Mouse (Mus musculus): ENCODE results near the gene Prr12. TPM values are rescaled to one million over a fixed set of nuclear protein-coding genes. Genes with fewer than 3 reads are reported as not detected.

Prr12 gene
- polyA plus RNA-seq, 1 experiment from 2014 or later: 14.0 TPM

DNA sequence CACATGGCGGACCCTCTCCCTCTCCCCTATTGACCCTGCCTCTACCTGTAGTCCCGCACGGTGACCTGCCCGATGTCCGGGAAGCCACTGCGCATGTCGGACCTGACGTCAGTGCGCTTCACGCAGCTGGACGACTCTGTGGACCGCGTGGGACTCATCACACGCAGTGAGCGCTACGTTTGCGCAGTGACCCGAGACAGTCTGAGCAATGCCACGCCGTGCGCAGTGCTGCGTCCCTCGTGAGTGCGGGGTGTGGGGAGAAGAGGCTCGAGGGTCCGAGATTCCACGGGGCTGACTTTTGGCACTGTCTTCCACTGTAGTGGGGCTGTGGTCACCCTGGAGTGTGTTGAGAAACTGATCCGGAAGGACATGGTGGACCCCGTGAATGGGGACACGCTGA is 23.8 kb upstream of the Prr12 start:
- no peak overlapping the region for H3K27ac ChIP-seq
- ATAC-seq (ENCODE audit: low FRiP score): no peak
- WGBS: 91% methylated on average over 30 of the region's 30 CpGs
- H3K4me3 ChIP-seq: no peak overlapping the region
- H3K27me3 ChIP-seq: no peaks in the 10 kb centered on the region
- no peak overlapping the region for H3K9ac ChIP-seq
- peaks cover 28% of the 10 kb centered on the region for H3K36me3 ChIP-seq
- no peak overlapping the region for H3K4me2 ChIP-seq (replicated peaks)
- no peaks in the 10 kb centered on the region for H3K9me3 ChIP-seq (replicated peaks)
- no peaks in the 10 kb centered on the region for H3K4me1 ChIP-seq

DNA sequence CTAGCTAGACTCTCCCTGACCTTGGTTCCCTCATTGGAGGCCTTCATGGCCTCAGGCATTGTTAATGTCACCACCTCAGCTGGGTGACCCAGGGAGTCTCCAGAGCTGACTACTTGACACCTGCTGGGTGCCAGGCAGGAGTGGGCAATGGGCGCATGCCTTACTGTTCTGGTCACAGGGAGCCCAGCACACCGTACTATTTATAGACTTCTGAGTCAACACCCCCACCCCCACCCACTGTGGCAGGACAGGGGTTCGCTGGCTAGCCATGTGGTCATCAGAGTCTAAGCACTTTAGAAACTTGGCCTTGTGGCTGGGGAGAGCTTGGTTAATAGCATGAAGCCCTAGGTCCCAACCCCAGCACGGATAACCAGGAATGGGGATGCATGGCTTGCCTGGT is 22.7 kb upstream of the Prr12 start:
- peaks cover 28% of the 10 kb centered on the region for H3K36me3 ChIP-seq
- H3K4me3 ChIP-seq: no peak overlapping the region
- H3K4me1 ChIP-seq: no peaks in the 10 kb centered on the region
- H3K9ac ChIP-seq: no peak overlapping the region
- no peaks in the 10 kb centered on the region for H3K9me3 ChIP-seq (replicated peaks)
- H3K4me2 ChIP-seq (replicated peaks): no peak overlapping the region
- WGBS: 90% methylated on average over 4 of the region's 4 CpGs
- no peak for ATAC-seq (ENCODE audit: low FRiP score)
- H3K27me3 ChIP-seq: no peaks in the 10 kb centered on the region
- no peak overlapping the region for H3K27ac ChIP-seq

GRCm38 (mm10) chr7:45073949-45074348 is 21.3 kb upstream of the Prr12 start:
- no peak for ATAC-seq (ENCODE audit: low FRiP score)
- no peaks in the 10 kb centered on the region for H3K4me1 ChIP-seq
- H3K27ac ChIP-seq: no peak overlapping the region
- no peaks in the 10 kb centered on the region for H3K9me3 ChIP-seq (replicated peaks)
- H3K36me3 ChIP-seq: peaks cover 28% of the 10 kb centered on the region
- H3K9ac ChIP-seq: no peak overlapping the region
- no peaks in the 10 kb centered on the region for H3K27me3 ChIP-seq
- H3K4me2 ChIP-seq (replicated peaks): no peak overlapping the region
- 91% methylated on average over 12 of the region's 12 CpGs for WGBS
- no peak overlapping the region for H3K4me3 ChIP-seq

DNA sequence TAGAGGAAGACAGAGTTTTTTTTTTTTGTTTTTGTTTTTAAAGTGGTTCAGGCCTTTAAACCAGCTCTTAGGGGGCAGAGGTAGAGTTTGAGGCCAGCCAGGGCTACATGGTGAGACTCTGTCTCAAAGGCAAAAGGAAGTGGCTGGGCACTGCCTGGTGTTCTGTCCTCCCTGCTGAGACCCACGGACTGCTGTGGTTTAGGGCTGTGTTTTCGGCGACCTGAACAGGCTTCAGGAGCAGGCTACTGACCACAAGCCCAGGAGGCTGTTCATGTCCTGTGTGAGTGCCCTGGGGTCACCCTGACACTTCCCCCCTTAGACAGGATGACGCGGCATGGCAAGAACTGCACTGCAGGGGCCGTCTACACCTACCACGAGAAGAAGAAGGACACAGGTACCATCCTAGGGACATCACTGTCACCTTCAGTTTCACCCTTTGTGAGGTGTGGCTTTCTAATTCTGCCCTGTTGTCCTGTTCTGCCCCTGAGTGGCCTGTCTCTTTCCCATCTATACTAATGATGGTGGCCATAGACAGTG is 20.6 kb upstream of the Prr12 start:
- peaks cover 28% of the 10 kb centered on the region for H3K36me3 ChIP-seq
- H3K4me1 ChIP-seq: no peaks in the 10 kb centered on the region
- no peak overlapping the region for H3K4me2 ChIP-seq (replicated peaks)
- 84% methylated on average over 7 of the region's 7 CpGs for WGBS
- H3K27me3 ChIP-seq: no peaks in the 10 kb centered on the region
- no peak overlapping the region for H3K27ac ChIP-seq
- no peak overlapping the region for H3K4me3 ChIP-seq
- 0 out of 2 replicates have a peak overlapping the region, but pooled peaks have one; percentile 32 for H3K9ac ChIP-seq
- no peaks in the 10 kb centered on the region for H3K9me3 ChIP-seq (replicated peaks)
- ATAC-seq (ENCODE audit: low FRiP score): no peak

GRCm38 (mm10) chr7:45072230-45072629 is 19.5 kb upstream of the Prr12 start:
- Histone ChIP-seq H3K9me3 (replicated peaks) (no peaks in the 10 kb centered on the region), H3K9ac (no peak overlapping the region), H3K36me3 (peaks cover 22% of the 10 kb centered on the region), H3K4me2 (replicated peaks) (no peak overlapping the region), H3K4me3 (no peak overlapping the region), H3K27ac (no peak overlapping the region), H3K27me3 (no peaks in the 10 kb centered on the region), H3K4me1 (no peaks in the 10 kb centered on the region)
- WGBS: 79% methylated on average over 2 of the region's 2 CpGs
- no peak for ATAC-seq (ENCODE audit: low FRiP score)

DNA sequence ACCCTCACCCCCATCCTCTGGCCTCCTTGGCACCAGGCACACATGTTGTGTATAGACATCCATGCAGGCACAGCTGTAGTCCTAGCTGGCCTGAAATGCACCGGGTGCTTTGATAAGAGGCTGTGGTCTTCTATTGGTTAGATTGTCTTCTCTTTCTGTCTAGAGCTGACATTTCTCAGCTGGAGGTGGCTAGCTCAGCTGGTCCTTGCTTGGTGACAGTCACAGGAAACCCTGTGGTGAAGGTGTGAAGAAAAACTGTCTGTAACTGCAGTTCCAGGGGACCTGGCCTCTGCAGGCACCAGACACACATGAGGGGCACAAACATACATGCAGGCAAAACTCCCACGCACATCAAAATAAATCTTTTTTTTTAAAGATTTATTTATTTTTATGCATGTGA is 17.0 kb upstream of the Prr12 start:
- no peak overlapping the region for H3K4me3 ChIP-seq
- H3K27ac ChIP-seq: no peak overlapping the region
- WGBS: 93% methylated on average over 2 of the region's 2 CpGs
- H3K27me3 ChIP-seq: no peaks in the 10 kb centered on the region
- no peaks in the 10 kb centered on the region for H3K36me3 ChIP-seq
- no peak overlapping the region for H3K9ac ChIP-seq
- no peak overlapping the region for H3K4me2 ChIP-seq (replicated peaks)
- H3K4me1 ChIP-seq: no peaks in the 10 kb centered on the region
- no peak for ATAC-seq (ENCODE audit: low FRiP score)
- no peaks in the 10 kb centered on the region for H3K9me3 ChIP-seq (replicated peaks)

- ATAC-seq (ENCODE audit: low FRiP score): no peak
- Histone ChIP-seq H3K4me1 (peaks cover 7% of the 10 kb centered on the region), H3K9me3 (replicated peaks) (no peaks in the 10 kb centered on the region), H3K4me3 (no peak overlapping the region), H3K27me3 (no peaks in the 10 kb centered on the region), H3K9ac (no peak overlapping the region), H3K36me3 (no peaks in the 10 kb centered on the region), H3K27ac (no peak overlapping the region), H3K4me2 (replicated peaks) (no peak overlapping the region)
- WGBS: 32% methylated on average over 5 of the region's 5 CpGs
These were observed 15.3 kb upstream of the Prr12 start for GRCm38 (mm10) chr7:45068000-45068318.

- Histone ChIP-seq H3K36me3 (no peaks in the 10 kb centered on the region), H3K27ac (no peak overlapping the region), H3K4me1 (peaks cover 7% of the 10 kb centered on the region), H3K9me3 (replicated peaks) (no peaks in the 10 kb centered on the region), H3K27me3 (no peaks in the 10 kb centered on the region), H3K9ac (no peak overlapping the region), H3K4me3 (no peak overlapping the region), H3K4me2 (replicated peaks) (no peak overlapping the region)
- no peak for ATAC-seq (ENCODE audit: low FRiP score)
- WGBS: 73% methylated on average over 4 of the region's 4 CpGs
These were observed 14.7 kb upstream of the Prr12 start for GRCm38 (mm10) chr7:45067190-45067999.

GRCm38 (mm10) chr7:45062239-45062835 is 9.7 kb upstream of the Prr12 start, which contains the start of the genes Nosip and Prrg2:
Gene Nosip, plus strand, starts transcription at chr7:45062429.
Gene Prrg2, minus strand, starts transcription at chr7:45062677.
- no peaks in the 10 kb centered on the region for H3K36me3 ChIP-seq
- H3K4me2 ChIP-seq (replicated peaks): peak within 1 kb of the TSS; percentile 74
- H3K4me3 ChIP-seq: peak within 1 kb of the TSS; percentile 51
- ATAC-seq (ENCODE audit: low FRiP score): peak; percentile 91
- H3K9ac ChIP-seq: peak within 1 kb of the TSS; percentile 65
- H3K27me3 ChIP-seq: no peaks in the 10 kb centered on the region
- 0% methylated on average over 31 of the region's 31 CpGs for WGBS
- peak within 1 kb of the TSS; percentile 83 for H3K27ac ChIP-seq
- H3K4me1 ChIP-seq: peaks cover 28% of the 10 kb centered on the region
- H3K9me3 ChIP-seq (replicated peaks): no peaks in the 10 kb centered on the region

- no peak for ATAC-seq (ENCODE audit: low FRiP score)
- no peaks in the 10 kb centered on the region for H3K9me3 ChIP-seq (replicated peaks)
- no peaks in the 10 kb centered on the region for H3K36me3 ChIP-seq
- WGBS: 15% methylated on average over 11 of the region's 11 CpGs
- H3K4me3 ChIP-seq: peak overlapping the region; percentile 51
- peak overlapping the region; percentile 74 for H3K4me2 ChIP-seq (replicated peaks)
- peaks cover 28% of the 10 kb centered on the region for H3K4me1 ChIP-seq
- H3K9ac ChIP-seq: peak overlapping the region; percentile 46; the same call in 1 of the 2 replicates
- H3K27me3 ChIP-seq: no peaks in the 10 kb centered on the region
- H3K27ac ChIP-seq: peak overlapping the region; percentile 83; the same call in 1 of the 2 replicates
These were observed 8.9 kb upstream of the Prr12 start for GRCm38 (mm10) chr7:45061532-45062075.

DNA sequence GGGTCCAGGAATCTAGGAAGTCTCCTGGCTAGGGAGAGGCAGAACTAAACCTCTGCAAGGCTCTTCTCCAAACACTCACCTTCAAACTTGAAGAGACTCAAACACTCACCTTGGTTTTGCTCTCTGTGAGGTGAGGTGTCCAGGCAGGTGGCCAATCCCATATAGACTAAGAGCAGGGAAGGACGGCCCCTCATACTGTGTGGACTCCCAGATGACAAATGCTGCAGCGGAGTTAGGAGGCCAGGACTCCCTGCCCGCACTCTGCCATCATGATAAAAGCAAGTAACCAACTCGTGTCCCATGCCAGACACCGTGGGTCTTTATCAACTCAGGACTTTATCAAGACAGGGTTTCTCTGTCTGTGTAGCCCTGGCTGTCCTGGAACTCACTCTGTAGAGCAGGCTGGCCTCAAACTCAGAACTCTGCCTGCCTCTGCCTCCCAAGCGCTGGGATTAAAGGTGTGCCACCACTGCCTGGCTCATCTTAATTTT is 8.0 kb upstream of the Prr12 start:
- Histone ChIP-seq H3K4me1 (peaks cover 28% of the 10 kb centered on the region), H3K36me3 (no peaks in the 10 kb centered on the region), H3K9ac (no peak overlapping the region), H3K4me2 (replicated peaks) (no peak overlapping the region), H3K27me3 (no peaks in the 10 kb centered on the region), H3K4me3 (no peak overlapping the region), H3K27ac (no peak overlapping the region), H3K9me3 (replicated peaks) (no peaks in the 10 kb centered on the region)
- WGBS: 95% methylated on average over 6 of the region's 6 CpGs
- ATAC-seq (ENCODE audit: low FRiP score): no peak
